Mouse (Mus musculus) hindbrain, embryonic 13.5 days (tissue): ENCODE results near the gene Rpa1. TPM values are rescaled to one million over a fixed set of nuclear protein-coding genes. Genes with fewer than 3 reads are reported as not detected.
A peak's percentile ranks its signal among the peaks of the same experiment; 100 is the strongest.
"Not testable (repeated sequence)": the region's sequence is repeated elsewhere in the genome, so short reads cannot be mapped to it uniquely, and the experiment has no call there.

Source experiments
- ATAC-seq: fragments of 200-750 bp; cut with Nextera tagmentation; 2 replicates; pipeline ENCODE4 v1.8.0; 2017; ENCODE audit warnings: moderate TSS enrichment; ENCODE audit not compliant: low FRiP score
- H3K27ac ChIP-seq: fragments of 300-500 bp; sonication (generic); 2 replicates; pipeline ENCODE4 v1.5.1; 2015; ENCODE audit warnings: inconsistent platforms, mild to moderate bottlenecking, moderate library complexity
- H3K27me3 ChIP-seq: fragments of 300-500 bp; sonication (generic); 2 replicates; pipeline ENCODE4 v1.6.1; 2015; ENCODE audit warnings: mild to moderate bottlenecking, inconsistent platforms
- H3K36me3 ChIP-seq: fragments of 300-500 bp; sonication (generic); 2 replicates; pipeline ENCODE4 v1.6.1; 2015; ENCODE audit warnings: mild to moderate bottlenecking, inconsistent platforms
- H3K4me1 ChIP-seq: fragments of 300-500 bp; sonication (generic); replicated peaks from 2 replicates; pipeline ENCODE4 v1.6.1; 2015; ENCODE audit warnings: inconsistent platforms
- H3K4me2 ChIP-seq: fragments of 300-500 bp; sonication (generic); 2 replicates; pipeline ENCODE4 v1.6.1; 2015; ENCODE audit warnings: inconsistent platforms, mild to moderate bottlenecking, moderate library complexity
- H3K4me3 ChIP-seq: fragments of 300-500 bp; sonication (generic); 2 replicates; pipeline ENCODE4 v1.5.1; 2015; ENCODE audit warnings: mild to moderate bottlenecking, inconsistent platforms
- H3K9ac ChIP-seq: fragments of 300-500 bp; sonication (generic); 2 replicates; pipeline ENCODE4 v1.6.1; 2015; ENCODE audit warnings: mild to moderate bottlenecking, inconsistent platforms
- H3K9me3 ChIP-seq: fragments of 300-500 bp; sonication (generic); 2 replicates; pipeline ENCODE4 v1.6.1; 2016; ENCODE audit warnings: inconsistent platforms
- WGBS: fragments of 180-500 bp; shearing (Covaris S2); methylation state at CpG from one replicate; pipeline ENCODE4 v1.1.7; 2015; 5-methylcytosine and 5-hydroxymethylcytosine counted together
- polyA plus RNA-seq: library from polyadenylated mRNA; unstranded; fragments of >200 nt; fragmentation: Nextera tagmentation; extraction: Ambion mirVana; gene quantifications from 2 replicates; pipeline ENCODE4 v1.2.1, GENCODE M21; 2015

Rpa1 gene
- polyA plus RNA-seq, 1 experiment from 2014 or later = 63.6 TPM

GRCm38 (mm10) chr11:75294862-75295261 is 53.3 kb downstream of the Rpa1 start:
- H3K27me3 ChIP-seq = peaks cover 10% of the 10 kb centered on the region; the same call in 1 of the 2 replicates
- H3K36me3 ChIP-seq = no peaks in the 10 kb centered on the region
- no peak for ATAC-seq
- no peak overlapping the region for H3K9ac ChIP-seq
- peaks cover 58% of the 10 kb centered on the region for H3K4me1 ChIP-seq
- H3K9me3 ChIP-seq = no peaks in the 10 kb centered on the region
- H3K4me3 ChIP-seq = no peak overlapping the region
- 74% methylated on average over 9 of the region's 9 CpGs for WGBS
- no peak overlapping the region for H3K4me2 ChIP-seq
- H3K27ac ChIP-seq = no peak overlapping the region; the same call in 1 of the 2 replicates

GRCm38 (mm10) chr11:75293852-75294361 is 54.2 kb downstream of the Rpa1 start:
- no peaks in the 10 kb centered on the region for H3K9me3 ChIP-seq
- WGBS = 50% methylated on average over 21 of the region's 21 CpGs
- ATAC-seq = peak; percentile 41
- H3K36me3 ChIP-seq = no peaks in the 10 kb centered on the region
- peak overlapping the region; percentile 18; the same call in 1 of the 2 replicates for H3K4me2 ChIP-seq
- H3K4me3 ChIP-seq = no peak overlapping the region
- H3K27me3 ChIP-seq = peaks cover 10% of the 10 kb centered on the region; the same call in 1 of the 2 replicates
- no peak overlapping the region for H3K9ac ChIP-seq
- H3K4me1 ChIP-seq = peaks cover 51% of the 10 kb centered on the region
- peak overlapping the region; percentile 76 for H3K27ac ChIP-seq

GRCm38 (mm10) chr11:75292281-75292680 is 55.8 kb downstream of the Rpa1 start:
- Histone ChIP-seq H3K27ac (peak overlapping the region; percentile 76), H3K9ac (0 out of 2 replicates have a peak overlapping the region, but pooled peaks have one; percentile 43), H3K36me3 (no peaks in the 10 kb centered on the region), H3K9me3 (no peaks in the 10 kb centered on the region), H3K4me1 (peaks cover 41% of the 10 kb centered on the region), H3K27me3 (peaks cover 10% of the 10 kb centered on the region; the same call in 1 of the 2 replicates), H3K4me3 (no peak overlapping the region), H3K4me2 (0 out of 2 replicates have a peak overlapping the region, but pooled peaks have one; percentile 11)
- 61% methylated on average over 7 of the region's 7 CpGs for WGBS
- ATAC-seq = no peak

- ATAC-seq = 0 out of 2 replicates have a peak, but pooled peaks have one; percentile 6
- H3K4me3 ChIP-seq = no peak overlapping the region
- H3K9ac ChIP-seq = 0 out of 2 replicates have a peak overlapping the region, but pooled peaks have one; percentile 43
These were observed 56.5 kb downstream of the Rpa1 start for GRCm38 (mm10) chr11:75291389-75292215.

GRCm38 (mm10) chr11:75290566-75291271 is 57.4 kb downstream of the Rpa1 start:
- 16% methylated on average over 6 of the region's 6 CpGs for WGBS
- Histone ChIP-seq H3K9me3 (no peaks in the 10 kb centered on the region), H3K4me2 (no peak overlapping the region; the same call in 1 of the 2 replicates), H3K4me1 (peaks cover 41% of the 10 kb centered on the region), H3K36me3 (no peaks in the 10 kb centered on the region), H3K4me3 (no peak overlapping the region), H3K27ac (peak overlapping the region; percentile 76), H3K27me3 (peaks cover 13% of the 10 kb centered on the region; the same call in 1 of the 2 replicates), H3K9ac (no peak overlapping the region)
- peak; percentile 27 for ATAC-seq

More at GRCm38 (mm10) chr11:75291389-75292215, 56.5 kb downstream of the Rpa1 start:
- 18% methylated on average over 25 of the region's 25 CpGs for WGBS
- Histone ChIP-seq H3K4me1 (peaks cover 41% of the 10 kb centered on the region), H3K27ac (peak overlapping the region; percentile 76), H3K27me3 (peaks cover 10% of the 10 kb centered on the region; the same call in 1 of the 2 replicates), H3K36me3 (no peaks in the 10 kb centered on the region), H3K4me2 (peak overlapping the region; percentile 11), H3K9me3 (no peaks in the 10 kb centered on the region)

- Histone ChIP-seq H3K4me2 (no peak overlapping the region), H3K27me3 (peaks cover 21% of the 10 kb centered on the region), H3K4me3 (no peak overlapping the region), H3K27ac (no peak overlapping the region), H3K36me3 (no peaks in the 10 kb centered on the region), H3K4me1 (peaks cover 32% of the 10 kb centered on the region), H3K9ac (no peak overlapping the region), H3K9me3 (no peaks in the 10 kb centered on the region)
- 65% methylated on average over 2 of the region's 2 CpGs for WGBS
- no peak for ATAC-seq
These were observed 59.0 kb downstream of the Rpa1 start for GRCm38 (mm10) chr11:75289120-75289519.

GRCm38 (mm10) chr11:75288517-75288916 is 59.6 kb downstream of the Rpa1 start:
- H3K9me3 ChIP-seq = no peaks in the 10 kb centered on the region
- no peak overlapping the region for H3K4me3 ChIP-seq
- no peak overlapping the region for H3K9ac ChIP-seq
- ATAC-seq = no peak
- peaks cover 25% of the 10 kb centered on the region for H3K27me3 ChIP-seq
- no peak overlapping the region for H3K27ac ChIP-seq
- no peak overlapping the region for H3K4me2 ChIP-seq
- WGBS = 90% methylated on average over 8 of the region's 8 CpGs
- no peaks in the 10 kb centered on the region for H3K36me3 ChIP-seq
- H3K4me1 ChIP-seq = peaks cover 26% of the 10 kb centered on the region

- no peaks in the 10 kb centered on the region for H3K36me3 ChIP-seq
- WGBS = 80% methylated on average over 10 of the region's 10 CpGs
These were observed 60.2 kb downstream of the Rpa1 start for GRCm38 (mm10) chr11:75287940-75288339.

GRCm38 (mm10) chr11:75286868-75287267 is 61.3 kb downstream of the Rpa1 start:
- H3K4me3 ChIP-seq = no peak overlapping the region
- no peak overlapping the region for H3K4me2 ChIP-seq
- no peaks in the 10 kb centered on the region for H3K9me3 ChIP-seq
- H3K27me3 ChIP-seq = peaks cover 31% of the 10 kb centered on the region
- H3K27ac ChIP-seq = no peak overlapping the region
- WGBS = 90% methylated on average over 4 of the region's 4 CpGs
- no peaks in the 10 kb centered on the region for H3K36me3 ChIP-seq
- no peak overlapping the region for H3K9ac ChIP-seq
- peaks cover 20% of the 10 kb centered on the region for H3K4me1 ChIP-seq
- no peak for ATAC-seq

More at GRCm38 (mm10) chr11:75287940-75288339, 60.2 kb downstream of the Rpa1 start:
- Histone ChIP-seq H3K4me1 (peaks cover 20% of the 10 kb centered on the region), H3K4me2 (no peak overlapping the region), H3K4me3 (no peak overlapping the region), H3K9me3 (no peaks in the 10 kb centered on the region), H3K9ac (no peak overlapping the region), H3K27me3 (peaks cover 30% of the 10 kb centered on the region), H3K27ac (no peak overlapping the region)
- ATAC-seq = no peak

GRCm38 (mm10) chr11:75285893-75286467 is 62.1 kb downstream of the Rpa1 start:
- H3K4me1 ChIP-seq = peaks cover 20% of the 10 kb centered on the region
- WGBS = 56% methylated on average over 4 of the region's 4 CpGs
- no peaks in the 10 kb centered on the region for H3K36me3 ChIP-seq
- no peak overlapping the region for H3K27ac ChIP-seq
- H3K9me3 ChIP-seq = no peaks in the 10 kb centered on the region
- no peak overlapping the region for H3K4me3 ChIP-seq
- no peak overlapping the region for H3K9ac ChIP-seq
- no peak overlapping the region for H3K4me2 ChIP-seq
- ATAC-seq = no peak
- H3K27me3 ChIP-seq = peaks cover 40% of the 10 kb centered on the region

GRCm38 (mm10) chr11:75283784-75284183 is 64.3 kb downstream of the Rpa1 start:
- H3K9ac ChIP-seq, H3K4me3 ChIP-seq, H3K4me2 ChIP-seq, ATAC-seq, H3K27ac ChIP-seq, H3K36me3 ChIP-seq, H3K9me3 ChIP-seq: not testable (repeated sequence)
- Histone ChIP-seq H3K4me1 (peaks cover 42% of the 10 kb centered on the region), H3K27me3 (peaks cover 48% of the 10 kb centered on the region)
- WGBS = 63% methylated on average over 3 of the region's 3 CpGs
